Mouse (Mus musculus) myocyte (in vitro differentiated cells): ENCODE measurements at regions not wholly inside any gene's neighbourhood (a gene's known extent, or its start where the extent isn't known, plus 50 kb on each side); places are given as distances from the start of the nearest gene placed in this dataset.

Experiments
- H3K27me3 ChIP-seq: one replicate; pipeline ENCODE4 v1.6.1; 2011; ENCODE audit not compliant: control insufficient read depth, insufficient read depth, insufficient read length
- H3K36me3 ChIP-seq: one replicate; pipeline ENCODE4 v1.6.1; 2011; ENCODE audit not compliant: control insufficient read depth, insufficient read depth
- H3K4me2 ChIP-seq: one replicate; pipeline ENCODE4 v1.6.1; 2011; ENCODE audit warnings: low read depth, control low read depth
- H3K4me3 ChIP-seq: one replicate; pipeline ENCODE4 v1.5.1; 2011; ENCODE audit warnings: mild to moderate bottlenecking, control low read depth, moderate library complexity
- H3K79me2 ChIP-seq: one replicate; pipeline ENCODE4 v1.6.1; 2011; ENCODE audit not compliant: control insufficient read depth, insufficient read depth
- H3ac ChIP-seq: one replicate; pipeline ENCODE4 v1.6.1; 2011; ENCODE audit not compliant: control insufficient read depth, insufficient read length
- CEBPB ChIP-seq: IDR thresholded peaks from 2 replicates; pipeline ENCODE4 v1.6.1; 2011; ENCODE audit warnings: mild to moderate bottlenecking, moderate library complexity; ENCODE audit not compliant: poor library complexity, insufficient read depth, severe bottlenecking
- E2F4 ChIP-seq: IDR thresholded peaks from one replicate; pipeline ENCODE4 v1.6.1; 2011; ENCODE audit warnings: mild to moderate bottlenecking, control low read depth, moderate library complexity; ENCODE audit not compliant: insufficient read depth
- MAX ChIP-seq: IDR thresholded peaks from one replicate; pipeline ENCODE4 v1.6.1; 2011; ENCODE audit warnings: low read depth, mild to moderate bottlenecking, control low read depth
- MYOD1 ChIP-seq, 3 experiments: IDR thresholded peaks; one replicate each; pipeline ENCODE4 v1.6.1; 2011; ENCODE audit warnings: control low read depth in 2 of 3, low read depth in 2 of 3, mild to moderate bottlenecking in 2 of 3, moderate library complexity in 1 of 3; ENCODE audit not compliant: insufficient read length in 2 of 3, control insufficient read depth in 1 of 3
- MYOG ChIP-seq, 3 experiments: IDR thresholded peaks; one replicate each; pipeline ENCODE4 v1.6.1; 2011; ENCODE audit warnings: control low read depth in 2 of 3, low read depth in 2 of 3, mild to moderate bottlenecking in 2 of 3; ENCODE audit not compliant: insufficient read length in 2 of 3, control insufficient read depth in 1 of 3, insufficient read depth in 1 of 3
- POLR2A ChIP-seq: IDR thresholded peaks from one replicate; pipeline ENCODE4 v1.6.1; 2011; ENCODE audit warnings: low read depth, mild to moderate bottlenecking, control low read depth, moderate library complexity; ENCODE audit not compliant: insufficient read length
- POLR2AphosphoS2 ChIP-seq: IDR thresholded peaks from one replicate; pipeline ENCODE4 v1.6.1; 2011; ENCODE audit warnings: low read depth, control low read depth; ENCODE audit not compliant: insufficient read length
- REST ChIP-seq: IDR thresholded peaks from one replicate; pipeline ENCODE4 v1.6.1; 2011; ENCODE audit warnings: mild to moderate bottlenecking, control low read depth, moderate library complexity; ENCODE audit not compliant: insufficient read depth, insufficient read length
- SRF ChIP-seq: IDR thresholded peaks from one replicate; pipeline ENCODE4 v1.6.1; 2011; ENCODE audit warnings: low read depth; ENCODE audit not compliant: control insufficient read depth, insufficient read length
- TCF12 ChIP-seq: IDR thresholded peaks from one replicate; pipeline ENCODE4 v1.6.1; 2011; ENCODE audit warnings: mild to moderate bottlenecking, control low read depth; ENCODE audit not compliant: poor library complexity, insufficient read depth, severe bottlenecking
- TCF3 ChIP-seq: IDR thresholded peaks from one replicate; pipeline ENCODE4 v1.6.1; 2011; ENCODE audit warnings: low read depth, control low read depth; ENCODE audit not compliant: insufficient read length
- USF1 ChIP-seq: IDR thresholded peaks from one replicate; pipeline ENCODE4 v1.6.1; 2011; ENCODE audit warnings: low read depth, mild to moderate bottlenecking, control low read depth, moderate library complexity

GRCm38 (mm10) chr5:75248279-75248678 is 96.2 kb downstream of the Pdgfra start:
- H3K36me3 ChIP-seq = no peaks in the 10 kb centered on the region
- no peak overlapping the region for H3ac ChIP-seq
- H3K4me3 ChIP-seq = no peak overlapping the region
- H3K27me3 ChIP-seq = peaks cover 7% of the 10 kb centered on the region
- TF ChIP-seq POLR2A (no peak), POLR2AphosphoS2 (no peak), USF1 (no peak), MAX (no peak), CEBPB (no peak), MYOG (IDR thresholded peaks at IDR 0.05; ENCODE audit: control insufficient read depth in 1 of 3, insufficient read depth in 1 of 3, insufficient read length in 2 of 3, low read depth in 2 of 3) (no peak), MYOD1 (IDR thresholded peaks at IDR 0.05; ENCODE audit: control insufficient read depth in 1 of 3, insufficient read length in 2 of 3, low read depth in 2 of 3) (no peak), TCF3 (no peak)
- no peak overlapping the region for H3K4me2 ChIP-seq
- no peaks in the 10 kb centered on the region for H3K79me2 ChIP-seq

DNA sequence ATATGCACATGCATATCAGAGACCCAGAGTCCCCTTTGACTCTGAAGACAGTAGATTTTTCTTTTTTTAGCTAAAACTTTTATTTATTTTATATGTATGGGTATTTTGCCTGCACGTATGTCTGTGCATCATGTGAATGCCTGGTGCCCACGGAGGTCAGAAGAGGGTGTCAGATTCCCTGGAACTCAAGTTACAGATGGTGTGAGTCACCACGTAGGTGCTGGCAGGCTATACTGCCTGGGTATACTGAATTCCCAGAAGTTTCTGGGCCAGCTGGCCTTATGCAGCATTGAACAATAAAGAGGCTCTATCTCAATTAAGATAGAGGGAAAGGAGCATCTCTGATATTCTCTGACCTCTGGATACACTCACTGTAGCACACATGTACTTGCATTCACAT is 97.6 kb downstream of the Pdgfra start:
- TF ChIP-seq MAX (no peak), MYOD1 (IDR thresholded peaks at IDR 0.05; ENCODE audit: control insufficient read depth in 1 of 3, insufficient read length in 2 of 3, low read depth in 2 of 3) (no peak), POLR2AphosphoS2 (no peak), MYOG (IDR thresholded peaks at IDR 0.05; ENCODE audit: control insufficient read depth in 1 of 3, insufficient read depth in 1 of 3, insufficient read length in 2 of 3, low read depth in 2 of 3) (no peak), TCF12 (no peak), REST (no peak)
- no peak overlapping the region for H3K4me2 ChIP-seq
- H3ac ChIP-seq = no peak overlapping the region
- H3K27me3 ChIP-seq = peaks cover 7% of the 10 kb centered on the region
- H3K4me3 ChIP-seq = no peak overlapping the region
- no peaks in the 10 kb centered on the region for H3K36me3 ChIP-seq
- no peaks in the 10 kb centered on the region for H3K79me2 ChIP-seq

DNA sequence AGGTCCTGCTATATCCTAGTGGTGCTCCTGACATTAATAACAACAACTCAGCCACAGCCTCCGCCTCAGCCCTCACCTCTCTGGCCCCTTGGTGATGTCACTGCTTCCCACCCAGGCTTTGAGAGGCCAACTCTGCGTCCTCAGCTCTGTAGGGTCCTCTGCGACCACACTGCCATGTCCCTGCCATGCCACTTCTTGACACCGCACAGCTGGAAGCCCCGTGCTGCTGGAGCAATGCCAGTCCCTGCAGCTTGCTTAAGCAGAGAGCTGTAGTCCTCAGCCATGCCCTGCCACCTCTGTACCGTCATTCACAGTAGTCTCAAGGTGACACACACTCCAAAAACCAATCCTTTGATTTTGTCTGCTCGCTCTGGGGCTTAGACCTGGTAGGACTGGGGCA is 101.3 kb downstream of the Pdgfra start:
- TF ChIP-seq REST (no peak), POLR2AphosphoS2 (no peak), CEBPB (no peak), SRF (no peak), E2F4 (no peak), TCF12 (no peak), MAX (no peak), MYOD1 (IDR thresholded peaks at IDR 0.05; ENCODE audit: control insufficient read depth in 1 of 3, insufficient read length in 2 of 3, low read depth in 2 of 3) (no peak), USF1 (no peak), TCF3 (no peak)
- Histone ChIP-seq H3K79me2 (no peaks in the 10 kb centered on the region), H3ac (no peak overlapping the region), H3K4me2 (no peak overlapping the region), H3K36me3 (no peaks in the 10 kb centered on the region), H3K27me3 (peaks cover 1% of the 10 kb centered on the region), H3K4me3 (no peak overlapping the region)

GRCm38 (mm10) chr5:75253830-75254229 is 101.7 kb downstream of the Pdgfra start:
- Histone ChIP-seq H3ac (no peak overlapping the region), H3K4me3 (no peak overlapping the region), H3K27me3 (no peaks in the 10 kb centered on the region), H3K4me2 (no peak overlapping the region), H3K36me3 (no peaks in the 10 kb centered on the region), H3K79me2 (no peaks in the 10 kb centered on the region)
- TF ChIP-seq SRF (no peak), POLR2A (no peak), TCF3 (no peak), MYOG (IDR thresholded peaks at IDR 0.05; ENCODE audit: control insufficient read depth in 1 of 3, insufficient read depth in 1 of 3, insufficient read length in 2 of 3, low read depth in 2 of 3) (no peak), MYOD1 (IDR thresholded peaks at IDR 0.05; ENCODE audit: control insufficient read depth in 1 of 3, insufficient read length in 2 of 3, low read depth in 2 of 3) (no peak), REST (no peak), TCF12 (no peak), MAX (no peak), CEBPB (no peak), POLR2AphosphoS2 (no peak), USF1 (no peak), E2F4 (no peak)

DNA sequence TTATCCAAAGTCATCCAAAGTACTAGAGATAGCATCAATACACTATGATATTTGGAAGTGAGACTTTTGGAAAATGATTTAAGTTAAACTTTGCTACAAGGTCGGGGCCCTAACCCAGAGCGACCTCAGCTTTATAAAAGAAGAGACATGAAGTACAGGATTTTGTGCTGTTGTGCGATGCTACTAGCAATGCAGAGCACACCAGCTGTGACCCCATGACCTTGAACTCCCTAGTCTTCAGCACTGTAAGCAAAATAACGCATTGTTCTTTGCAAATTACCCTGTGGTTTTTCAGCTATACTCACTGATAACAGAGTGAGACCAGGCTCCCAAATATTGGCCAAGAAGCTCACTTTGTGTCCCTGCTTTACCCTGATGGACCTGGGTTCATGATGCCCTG is 104.1 kb downstream of the Pdgfra start:
- TF ChIP-seq TCF3 (no peak), MYOD1 (IDR thresholded peaks at IDR 0.05; ENCODE audit: control insufficient read depth in 1 of 3, insufficient read length in 2 of 3, low read depth in 2 of 3) (no peak), MYOG (IDR thresholded peaks at IDR 0.05; ENCODE audit: control insufficient read depth in 1 of 3, insufficient read depth in 1 of 3, insufficient read length in 2 of 3, low read depth in 2 of 3) (no peak), USF1 (no peak), REST (no peak), POLR2A (no peak), E2F4 (no peak), TCF12 (no peak), SRF (no peak), CEBPB (no peak), POLR2AphosphoS2 (no peak), MAX (no peak)
- no peaks in the 10 kb centered on the region for H3K36me3 ChIP-seq

More for the DNA sequence above, 104.1 kb downstream of the Pdgfra start:
- Histone ChIP-seq H3ac (no peak overlapping the region), H3K4me2 (no peak overlapping the region), H3K4me3 (no peak overlapping the region), H3K27me3 (no peaks in the 10 kb centered on the region), H3K79me2 (no peaks in the 10 kb centered on the region)
